ENCODE assay signal across 9 mouse cellular contexts in the genomic region with DNA sequence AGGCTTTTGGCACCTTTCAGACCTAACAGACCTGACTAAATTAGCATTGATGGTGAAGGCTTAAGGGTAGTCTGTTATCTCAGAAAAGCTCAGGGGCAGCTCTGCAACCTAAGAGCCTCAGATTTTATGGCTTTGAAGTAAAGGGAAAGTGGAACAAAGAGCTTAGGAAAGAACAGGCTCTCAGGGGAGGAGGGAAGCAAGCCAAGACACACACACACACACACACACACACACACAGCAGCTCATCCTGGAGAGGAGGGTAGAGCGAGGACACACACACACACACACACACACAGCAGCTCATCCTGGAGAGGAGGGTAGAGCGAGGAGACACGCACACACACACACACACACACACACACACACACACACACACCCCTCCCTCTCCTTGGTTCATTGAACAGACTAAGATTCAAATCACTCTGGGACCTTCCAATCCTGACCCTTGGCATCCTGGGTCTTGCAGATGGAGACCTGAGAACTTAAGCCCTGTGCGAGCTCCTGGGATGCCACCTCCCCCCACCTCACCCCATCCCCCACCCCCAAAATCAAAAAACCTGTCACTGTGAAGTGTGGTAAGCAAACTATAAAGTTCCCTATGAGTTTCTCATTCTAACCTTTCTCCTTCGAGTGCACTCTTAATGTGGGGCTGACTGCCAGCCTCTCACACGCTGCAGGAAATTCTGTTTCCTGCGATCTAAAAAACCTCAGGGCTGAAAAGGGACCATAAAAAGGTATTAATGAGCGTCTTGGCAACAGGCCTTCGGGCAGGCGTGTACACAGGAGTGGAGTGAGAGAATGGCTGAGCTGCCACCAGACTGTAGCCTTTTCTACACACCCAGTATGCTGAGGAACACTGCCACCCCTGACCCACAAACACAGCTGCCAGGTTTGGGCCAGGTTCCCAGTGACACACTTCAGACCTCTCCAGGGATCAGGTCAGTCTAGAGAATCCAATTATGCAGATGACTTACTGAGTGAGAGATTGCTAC. TPM values are rescaled to one million over a fixed set of nuclear protein-coding genes. Genes with fewer than 3 reads are reported as not detected.
A peak's percentile ranks its signal among the peaks of the same experiment; 100 is the strongest.
DNase-seq lines count a peak whose midpoint lies in the region; ATAC-seq and TF ChIP-seq lines count a peak whose summit lies in the region.
"Had no signal": no experiment of that assay in that cellular context is flagged by ENCODE, and none has a peak within 500 bp of the region (broad histone marks: within the 10 kb centered on the region; RNA-seq: fewer than 3 reads in every experiment).

No protein-coding gene starts in this region.

- H3K27ac ChIP-seq in gastrocnemius, adult 2 months = no peak overlapping the region
- 0 out of 2 replicates have a peak overlapping the region, but pooled peaks have one; percentile 22 for H3K27ac ChIP-seq in brown adipose tissue, adult 24 weeks (replicated peaks; ENCODE audit: low read depth, low read length)
- H3K27ac ChIP-seq in heart, embryonic 15.5 days = peak overlapping the region; percentile 48
- peak overlapping the region; percentile 55 for H3K27ac ChIP-seq in midbrain, embryonic 16.5 days (ENCODE audit: low read length)

- no peaks in the 10 kb centered on the region for H3K9me3 ChIP-seq in heart, embryonic 15.5 days (replicated peaks)
- no peaks in the 10 kb centered on the region for H3K9me3 ChIP-seq in midbrain, embryonic 16.5 days (replicated peaks; ENCODE audit: control insufficient read depth, low read length, poor library complexity, severe bottlenecking)

- H3K4me3 ChIP-seq in gastrocnemius, adult 2 months = no peak overlapping the region
- no peak overlapping the region for H3K4me3 ChIP-seq in brown adipose tissue, adult 24 weeks (ENCODE audit: insufficient read depth, low read depth, low read length)
- no peak overlapping the region for H3K4me3 ChIP-seq in heart, embryonic 15.5 days
- H3K4me3 ChIP-seq in midbrain, embryonic 16.5 days (ENCODE audit: low read depth, low read length) = no peak overlapping the region
- H3K4me3 ChIP-seq: erythroblast, embryonic 14.5 days had no signal

- H3K27me3 ChIP-seq in heart, embryonic 15.5 days = no peaks in the 10 kb centered on the region
- no peaks in the 10 kb centered on the region for H3K27me3 ChIP-seq in midbrain, embryonic 16.5 days (ENCODE audit: control insufficient read depth, insufficient read depth, low read depth, low read length)

- intact Hi-C loops in gastrocnemius, adult 2 months (cut with DNase I) = loop anchor here (10.0 kb wide), 1 partner anchor 160 kb away; no protein-coding TSS in a partner anchor
- intact Hi-C loops in gastrocnemius, postnatal 36 days (cut with DNase I) = loop anchor here (5.0 kb wide), 1 partner anchor 88 kb away; no protein-coding TSS in a partner anchor

- WGBS in heart, embryonic 15.5 days = 58% methylated on average over 10 of the region's 10 CpGs
- WGBS in midbrain, embryonic 16.5 days = 38% methylated on average over 9 of the region's 10 CpGs

- peaks cover 31% of the 10 kb centered on the region for H3K36me3 ChIP-seq in heart, embryonic 15.5 days
- H3K36me3 ChIP-seq in midbrain, embryonic 16.5 days (ENCODE audit: control insufficient read depth, insufficient read depth, low read length) = peaks cover 9% of the 10 kb centered on the region; the same call in 1 of the 2 replicates

- peaks cover 7% of the 10 kb centered on the region for H3K4me1 ChIP-seq in brown adipose tissue, adult 24 weeks (ENCODE audit: control insufficient read depth, insufficient read depth, insufficient read length, low read length)
- peaks cover 10% of the 10 kb centered on the region for H3K4me1 ChIP-seq in heart, embryonic 15.5 days (replicated peaks)
- H3K4me1 ChIP-seq in midbrain, embryonic 16.5 days (ENCODE audit: control insufficient read depth, insufficient read depth, low read length) = peaks cover 14% of the 10 kb centered on the region

- TF ChIP-seq CTCF in gastrocnemius, adult 2 months (IDR thresholded peaks at IDR 0.05) = no peak

- H3K4me2 ChIP-seq in heart, embryonic 15.5 days = no peak overlapping the region
- H3K4me2 ChIP-seq in midbrain, embryonic 16.5 days (ENCODE audit: low read length) = no peak overlapping the region

- no peak overlapping the region for H3K9ac ChIP-seq in heart, embryonic 15.5 days
- H3K9ac ChIP-seq in midbrain, embryonic 16.5 days (ENCODE audit: low read depth, low read length) = no peak overlapping the region

- peak; percentile 45 for ATAC-seq in heart, embryonic 15.5 days (replicated peaks; ENCODE audit: insufficient number of reproducible peaks, insufficient read depth, low FRiP score, low read depth)
- peak; percentile 73 for ATAC-seq in midbrain, embryonic 16.5 days
- ATAC-seq in granulocyte monocyte progenitor cell, adult 5-6 weeks (replicated peaks; ENCODE audit: poor library complexity, severe bottlenecking) = no peak

- DNase-seq in gastrocnemius, adult 2 months = peak; percentile 72
- no peak for DNase-seq in gastrocnemius, postnatal 36 days
- peak; percentile 76 for DNase-seq in kidney, postnatal 10 days
- no peak for DNase-seq in layer of hippocampus, adult 11-12 months (ENCODE audit: low spot score)

RNA-seq across cellular contexts. Expression of gene Dnaaf5, which starts 24.8 kb away (rescaled TPM):
- 10 to 100 TPM; 14.1 to 16.7 TPM for total RNA-seq in gastrocnemius, adult 2 months (2021)
- 10 to 100 TPM; 13.5 to 14.4 TPM for total RNA-seq in gastrocnemius, postnatal 36 days (2021)
- 7.9 and 8.2 TPM in 2 replicates for polyA plus RNA-seq in brown adipose tissue, adult 24 weeks (2012; ENCODE audit: insufficient read depth, insufficient read length, missing spikeins)
- polyA plus RNA-seq in heart, embryonic 15.5 days (2015; fragmentation: Nextera tagmentation; extraction: Ambion mirVana) = 5.0 and 8.5 TPM in 2 replicates
- polyA plus RNA-seq in midbrain, embryonic 16.5 days (2015; fragmentation: Nextera tagmentation; extraction: Ambion mirVana) = 3.2 and 3.5 TPM in 2 replicates
- 8.3 and 9.8 TPM in 2 replicates for total RNA-seq in granulocyte monocyte progenitor cell, adult 5-6 weeks (2014; fragmentation: Nextera tagmentation)
- 7.8 TPM in 2 replicates for total RNA-seq in granulocyte monocyte progenitor cell, adult 5-6 weeks (2017)

RNA-seq across cellular contexts. Expression of gene Prkar1b, which starts 25.1 kb away (rescaled TPM):
- total RNA-seq in gastrocnemius, adult 2 months (2021) = 1 to 10 TPM in 1 of 2 experiments, under 1 TPM in 1; 0.59 to 1.4 TPM
- total RNA-seq in gastrocnemius, postnatal 36 days (2021) = 1 to 10 TPM; 1.2 to 1.5 TPM
- 1.0 and 2.3 TPM in 2 replicates for polyA plus RNA-seq in brown adipose tissue, adult 24 weeks (2012; ENCODE audit: insufficient read depth, insufficient read length, missing spikeins)
- 10.1 and 12.3 TPM in 2 replicates for polyA plus RNA-seq in heart, embryonic 15.5 days (2015; fragmentation: Nextera tagmentation; extraction: Ambion mirVana)
- 327 and 368 TPM in 2 replicates for polyA plus RNA-seq in midbrain, embryonic 16.5 days (2015; fragmentation: Nextera tagmentation; extraction: Ambion mirVana)
- 1.4 TPM in 1 of 2 replicates, not detected in the other for total RNA-seq in granulocyte monocyte progenitor cell, adult 5-6 weeks (2014; fragmentation: Nextera tagmentation)
- 0.10 and 0.17 TPM in 2 replicates for total RNA-seq in granulocyte monocyte progenitor cell, adult 5-6 weeks (2017)

RNA-seq across cellular contexts. Expression of gene Sun1, which starts 25.6 kb away (rescaled TPM):
- total RNA-seq in gastrocnemius, adult 2 months (2021) = 10 to 100 TPM; 39.5 to 43.3 TPM
- total RNA-seq in gastrocnemius, postnatal 36 days (2021) = 10 to 100 TPM; 32.6 to 37.6 TPM
- 19.0 and 20.1 TPM in 2 replicates for polyA plus RNA-seq in brown adipose tissue, adult 24 weeks (2012; ENCODE audit: insufficient read depth, insufficient read length, missing spikeins)
- polyA plus RNA-seq in heart, embryonic 15.5 days (2015; fragmentation: Nextera tagmentation; extraction: Ambion mirVana) = 32.4 and 38.9 TPM in 2 replicates
- 47.4 and 48.5 TPM in 2 replicates for polyA plus RNA-seq in midbrain, embryonic 16.5 days (2015; fragmentation: Nextera tagmentation; extraction: Ambion mirVana)
- 33.4 and 43.0 TPM in 2 replicates for total RNA-seq in granulocyte monocyte progenitor cell, adult 5-6 weeks (2014; fragmentation: Nextera tagmentation)
- total RNA-seq in granulocyte monocyte progenitor cell, adult 5-6 weeks (2017) = 23.3 and 33.9 TPM in 2 replicates

Comparison
In these comparisons a context has a peak if more than half of its experiments do, and no peak if none do; other contexts are left out.
1. DNase-seq: peak in gastrocnemius, adult 2 months (single experiment) and kidney, postnatal 10 days (single experiment); none in gastrocnemius, postnatal 36 days (0 of 2) and layer of hippocampus, adult 11-12 months (single experiment).